Mouse (Mus musculus) testis, adult 2 months (tissue): ENCODE data around the gene Ppp1r14c. TPM values are rescaled to one million over a fixed set of nuclear protein-coding genes. Genes with fewer than 3 reads are reported as not detected.

ENCODE experiments used
- H3K27ac ChIP-seq: fragments of 200-500 bp; 2 replicates; pipeline ENCODE4 v1.5.1; 2012; ENCODE audit warnings: low read depth, low read length; ENCODE audit not compliant: control insufficient read depth, insufficient read depth
- H3K27me3 ChIP-seq: fragments of 200-500 bp; 2 replicates; pipeline ENCODE4 v1.6.1; 2012; ENCODE audit warnings: mild to moderate bottlenecking, low read length, moderate library complexity; ENCODE audit not compliant: control insufficient read depth, insufficient read depth
- H3K36me3 ChIP-seq: fragments of 200-500 bp; 2 replicates; pipeline ENCODE4 v1.6.1; 2012; ENCODE audit warnings: mild to moderate bottlenecking, low read length; ENCODE audit not compliant: control insufficient read depth, insufficient read depth
- H3K4me1 ChIP-seq: fragments of 200-500 bp; 2 replicates; pipeline ENCODE4 v1.6.1; 2012; ENCODE audit warnings: low read length; ENCODE audit not compliant: control insufficient read depth, insufficient read depth
- H3K4me3 ChIP-seq: fragments of 200-500 bp; 2 replicates; pipeline ENCODE4 v1.5.1; 2012; ENCODE audit warnings: low read depth, mild to moderate bottlenecking, low read length, moderate library complexity, mixed read lengths; ENCODE audit not compliant: control insufficient read depth
- CTCF ChIP-seq: fragments of 200-500 bp; IDR thresholded peaks from 2 replicates; pipeline ENCODE4 v1.5.1; 2012; ENCODE audit warnings: low read depth, mild to moderate bottlenecking, inconsistent platforms, low read length, moderate library complexity; ENCODE audit not compliant: control insufficient read depth, insufficient read depth, insufficient replicate concordance
- POLR2A ChIP-seq: fragments of 200-500 bp; IDR thresholded peaks from 2 replicates; pipeline ENCODE4 v1.6.1; 2012; ENCODE audit warnings: low read depth, mild to moderate bottlenecking, inconsistent platforms, low read length, moderate library complexity; ENCODE audit not compliant: control insufficient read depth
- polyA plus RNA-seq: library from polyadenylated mRNA; depleted of rRNA; stranded (reverse); fragments of >200 nt; gene quantifications from 2 replicates; pipeline ENCODE4 v1.2.3, GENCODE M21; 2012

The Ppp1r14c gene
- polyA plus RNA-seq, 1 experiment: 0.11 TPM

GRCm38 (mm10) chr10:3448699-3449098 lies 82.8 kb downstream of the Ppp1r14c start:
- Histone ChIP-seq H3K27ac (no peak overlapping the region), H3K36me3 (no peaks in the 10 kb centered on the region), H3K4me1 (no peaks in the 10 kb centered on the region), H3K4me3 (no peak overlapping the region), H3K27me3 (no peaks in the 10 kb centered on the region)
- no peak for TF ChIP-seq POLR2A

- Histone ChIP-seq H3K4me1 (no peaks in the 10 kb centered on the region), H3K4me3 (no peak overlapping the region), H3K27ac (no peak overlapping the region), H3K36me3 (no peaks in the 10 kb centered on the region), H3K27me3 (no peaks in the 10 kb centered on the region)
- TF ChIP-seq POLR2A (no peak), CTCF (no peak)
Measured at GRCm38 (mm10) chr10:3451930-3452329, 86.1 kb downstream of the Ppp1r14c start.

- Histone ChIP-seq H3K27me3 (no peaks in the 10 kb centered on the region), H3K4me1 (no peaks in the 10 kb centered on the region), H3K36me3 (no peaks in the 10 kb centered on the region), H3K4me3 (no peak overlapping the region), H3K27ac (no peak overlapping the region)
- TF ChIP-seq CTCF: no peak
- no peak for TF ChIP-seq POLR2A
Measured at GRCm38 (mm10) chr10:3452822-3453475, 87.1 kb downstream of the Ppp1r14c start.

GRCm38 (mm10) chr10:3458686-3459085 lies 92.8 kb downstream of the Ppp1r14c start:
- no peak overlapping the region for H3K4me3 ChIP-seq
- no peaks in the 10 kb centered on the region for H3K36me3 ChIP-seq
- H3K4me1 ChIP-seq: no peaks in the 10 kb centered on the region
- TF ChIP-seq POLR2A: no peak
- TF ChIP-seq CTCF: no peak
- no peaks in the 10 kb centered on the region for H3K27me3 ChIP-seq
- H3K27ac ChIP-seq: no peak overlapping the region

GRCm38 (mm10) chr10:3460841-3461240 lies 95.0 kb downstream of the Ppp1r14c start:
- no peak overlapping the region for H3K27ac ChIP-seq
- no peaks in the 10 kb centered on the region for H3K36me3 ChIP-seq
- no peaks in the 10 kb centered on the region for H3K27me3 ChIP-seq
- no peaks in the 10 kb centered on the region for H3K4me1 ChIP-seq
- no peak overlapping the region for H3K4me3 ChIP-seq
- TF ChIP-seq CTCF (no peak), POLR2A (no peak)

GRCm38 (mm10) chr10:3466135-3466626 lies 100.3 kb downstream of the Ppp1r14c start:
- Histone ChIP-seq H3K27me3 (no peaks in the 10 kb centered on the region), H3K4me1 (no peaks in the 10 kb centered on the region), H3K4me3 (no peak overlapping the region), H3K27ac (no peak overlapping the region), H3K36me3 (no peaks in the 10 kb centered on the region)
- TF ChIP-seq POLR2A (no peak), CTCF (no peak)

- Histone ChIP-seq H3K4me3 (no peak overlapping the region), H3K27me3 (no peaks in the 10 kb centered on the region), H3K36me3 (no peaks in the 10 kb centered on the region), H3K27ac (no peak overlapping the region), H3K4me1 (no peaks in the 10 kb centered on the region)
- TF ChIP-seq POLR2A (no peak), CTCF (no peak)
Measured at GRCm38 (mm10) chr10:3468590-3468989, 102.7 kb downstream of the Ppp1r14c start.

GRCm38 (mm10) chr10:3476611-3477010 lies 110.8 kb downstream of the Ppp1r14c start:
- H3K4me1 ChIP-seq: no peaks in the 10 kb centered on the region
- no peaks in the 10 kb centered on the region for H3K36me3 ChIP-seq
- no peak for TF ChIP-seq POLR2A
- no peak for TF ChIP-seq CTCF
- no peaks in the 10 kb centered on the region for H3K27me3 ChIP-seq
- no peak overlapping the region for H3K27ac ChIP-seq
- no peak overlapping the region for H3K4me3 ChIP-seq
